Mouse (Mus musculus) hindbrain, postnatal 0 days (tissue): ENCODE results near the gene Zfp57. TPM values are rescaled to one million over a fixed set of nuclear protein-coding genes. Genes with fewer than 3 reads are reported as not detected.

Experiments
- ATAC-seq: fragments of 200-750 bp; cut with Nextera tagmentation; 2 replicates; pipeline ENCODE4 v1.8.0; 2017; ENCODE audit warnings: mild to moderate bottlenecking, moderate TSS enrichment, moderate library complexity
- DNase-seq: peaks from one replicate; pipeline ENCODE4 v3.0.0-alpha.2; 2015; ENCODE audit warnings: low spot score
- H3K27ac ChIP-seq: fragments of 300-500 bp; sonication (generic); 2 replicates; pipeline ENCODE4 v1.5.1; 2014; ENCODE audit warnings: mild to moderate bottlenecking
- H3K27me3 ChIP-seq: fragments of 300-500 bp; sonication (generic); 2 replicates; pipeline ENCODE4 v1.6.1; 2014; ENCODE audit warnings: low read length, mixed read lengths; ENCODE audit not compliant: insufficient read depth
- H3K36me3 ChIP-seq: fragments of 300-500 bp; sonication (generic); 2 replicates; pipeline ENCODE4 v1.6.1; 2014; ENCODE audit warnings: low read length, mixed read lengths; ENCODE audit not compliant: insufficient read depth
- H3K4me1 ChIP-seq: fragments of 300-500 bp; sonication (generic); 2 replicates; pipeline ENCODE4 v1.6.1; 2014; ENCODE audit warnings: antibody characterized with exemption, low read length, mixed read lengths; ENCODE audit not compliant: insufficient read depth
- H3K4me2 ChIP-seq: fragments of 300-500 bp; sonication (generic); 2 replicates; pipeline ENCODE4 v1.6.1; 2014; ENCODE audit warnings: low read depth, mild to moderate bottlenecking, low read length, moderate library complexity, mixed read lengths
- H3K4me3 ChIP-seq: fragments of 300-500 bp; sonication (generic); 2 replicates; pipeline ENCODE4 v1.5.1; 2014; ENCODE audit warnings: low read length
- H3K9ac ChIP-seq: fragments of 300-500 bp; sonication (generic); replicated peaks from 2 replicates; pipeline ENCODE4 v1.6.1; 2014; ENCODE audit warnings: mild to moderate bottlenecking, low read length, moderate library complexity, mixed read lengths
- H3K9me3 ChIP-seq: fragments of 300-500 bp; sonication (generic); 2 replicates; pipeline ENCODE4 v1.6.1; 2016; ENCODE audit warnings: low read length, mixed read lengths
- CTCF ChIP-seq: IDR thresholded peaks from 2 replicates; pipeline ENCODE4 v1.5.1; 2016; ENCODE audit warnings: antibody characterized with exemption, control low read depth, low read depth
- WGBS: fragments of 180-500 bp; shearing (Covaris S2); extraction: QIAGEN DNeasy Blood & Tissue Kit; methylation state at CpG from one replicate; pipeline ENCODE4 v1.1.7; 2014; 5-methylcytosine and 5-hydroxymethylcytosine counted together
- polyA plus RNA-seq: library from polyadenylated mRNA; unstranded; fragments of >200 nt; fragmentation: Nextera tagmentation; extraction: Ambion mirVana; gene quantifications from 2 replicates; pipeline ENCODE4 v1.2.1, GENCODE M21; 2015
- total RNA-seq: library from RNA; depleted of rRNA; stranded (reverse); fragments of >200 nt; gene quantifications from 2 replicates; pipeline ENCODE4 v1.2.3, GENCODE M21; 2014

Gene Zfp57
- total and polyA plus RNA-seq, 2 experiments from 2014 or later: 118 TPM

GRCm38 (mm10) chr17:36970316-36970890 lies 30.6 kb upstream of the Zfp57 start:
- H3K4me1 ChIP-seq: no peaks in the 10 kb centered on the region
- 86% methylated on average over 14 of the region's 14 CpGs for WGBS
- DNase-seq: no peak
- no peak overlapping the region for H3K4me3 ChIP-seq
- no peak overlapping the region for H3K27ac ChIP-seq
- H3K4me2 ChIP-seq: no peak overlapping the region
- H3K27me3 ChIP-seq: no peaks in the 10 kb centered on the region
- no peaks in the 10 kb centered on the region for H3K9me3 ChIP-seq
- H3K36me3 ChIP-seq: no peaks in the 10 kb centered on the region
- TF ChIP-seq CTCF: no peak
- H3K9ac ChIP-seq: no peak overlapping the region
- ATAC-seq: no peak

DNA sequence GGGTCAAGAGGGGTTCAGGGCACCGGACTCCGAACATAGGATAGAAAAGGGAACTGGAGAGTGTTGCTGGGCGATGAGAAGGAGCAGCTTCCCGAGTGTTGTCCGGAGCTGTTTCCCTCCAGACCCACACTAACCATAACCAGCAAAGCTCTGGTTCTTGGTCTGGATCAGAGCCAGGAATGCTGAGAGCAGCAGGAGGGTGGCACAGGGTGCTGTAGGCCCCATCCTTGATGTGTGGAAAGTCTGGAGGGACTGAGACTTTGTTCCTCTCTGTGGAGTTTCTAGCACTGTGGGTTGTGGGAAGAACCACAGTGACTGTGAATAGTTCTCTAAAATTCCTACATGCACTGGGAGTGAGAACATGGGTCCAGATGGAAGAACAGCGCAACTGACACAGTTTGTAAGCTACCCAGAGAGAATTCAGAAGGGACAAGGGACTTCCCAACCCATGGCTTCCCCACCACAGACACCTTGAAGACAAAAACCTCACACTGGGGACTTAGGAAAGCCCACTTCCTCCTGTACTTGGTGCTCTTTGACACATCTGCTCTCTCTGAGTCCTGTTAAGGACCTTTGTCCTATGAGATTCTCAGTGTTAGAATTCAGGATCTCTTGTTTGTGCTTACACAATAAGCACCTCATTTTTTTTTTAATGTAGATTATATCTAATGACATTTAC lies 29.7 kb upstream of the Zfp57 start:
- Histone ChIP-seq H3K4me3 (no peak overlapping the region), H3K4me2 (no peak overlapping the region), H3K4me1 (no peaks in the 10 kb centered on the region), H3K36me3 (no peaks in the 10 kb centered on the region), H3K27me3 (no peaks in the 10 kb centered on the region), H3K27ac (no peak overlapping the region), H3K9me3 (no peaks in the 10 kb centered on the region), H3K9ac (no peak overlapping the region)
- no peak for TF ChIP-seq CTCF
- DNase-seq (no peak), ATAC-seq (no peak)
- WGBS: 85% methylated on average over 6 of the region's 6 CpGs

- Histone ChIP-seq H3K9me3 (no peaks in the 10 kb centered on the region), H3K4me3 (no peak overlapping the region), H3K4me1 (no peaks in the 10 kb centered on the region), H3K27me3 (no peaks in the 10 kb centered on the region), H3K27ac (no peak overlapping the region), H3K4me2 (no peak overlapping the region), H3K36me3 (no peaks in the 10 kb centered on the region), H3K9ac (no peak overlapping the region)
- DNase-seq: no peak
- ATAC-seq: no peak
- no peak for TF ChIP-seq CTCF
- whole genome bisulfite sequencing: 85% methylated on average over 3 of the region's 3 CpGs
These were observed 28.2 kb upstream of the Zfp57 start for GRCm38 (mm10) chr17:36972791-36973190.

DNA sequence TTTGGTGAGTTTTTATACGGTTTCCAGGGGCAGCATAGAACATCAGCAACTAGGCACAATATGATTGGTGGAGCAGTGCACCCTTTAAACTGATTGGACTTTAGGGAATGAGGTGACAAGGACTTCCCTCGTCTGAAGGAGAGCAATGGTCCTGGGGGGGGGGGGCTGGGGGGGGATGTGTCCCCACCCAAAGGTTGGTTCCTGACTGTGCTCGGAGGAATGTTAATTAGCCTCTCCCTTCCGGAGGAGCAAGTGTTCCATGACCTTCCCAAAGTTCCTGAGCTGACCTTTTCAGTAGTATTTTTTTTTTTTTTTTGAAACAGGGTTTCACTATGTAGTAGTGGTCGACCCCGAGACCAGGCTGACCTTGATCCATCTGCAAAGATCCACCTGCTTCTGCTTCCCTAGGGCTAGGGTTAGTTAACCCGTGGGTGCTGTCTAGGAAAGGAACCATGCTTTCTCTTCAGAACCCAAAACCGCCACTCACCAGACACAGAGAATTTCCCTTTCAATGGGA lies 27.6 kb upstream of the Zfp57 start:
- H3K4me1 ChIP-seq: no peaks in the 10 kb centered on the region
- no peak for TF ChIP-seq CTCF
- no peak overlapping the region for H3K4me3 ChIP-seq
- no peak for ATAC-seq
- no peak overlapping the region for H3K27ac ChIP-seq
- H3K9me3 ChIP-seq: no peaks in the 10 kb centered on the region
- no peak overlapping the region for H3K4me2 ChIP-seq
- H3K9ac ChIP-seq: no peak overlapping the region
- no peaks in the 10 kb centered on the region for H3K36me3 ChIP-seq
- H3K27me3 ChIP-seq: no peaks in the 10 kb centered on the region
- no peak for DNase-seq
- WGBS: 71% methylated on average over 8 of the region's 8 CpGs

DNA sequence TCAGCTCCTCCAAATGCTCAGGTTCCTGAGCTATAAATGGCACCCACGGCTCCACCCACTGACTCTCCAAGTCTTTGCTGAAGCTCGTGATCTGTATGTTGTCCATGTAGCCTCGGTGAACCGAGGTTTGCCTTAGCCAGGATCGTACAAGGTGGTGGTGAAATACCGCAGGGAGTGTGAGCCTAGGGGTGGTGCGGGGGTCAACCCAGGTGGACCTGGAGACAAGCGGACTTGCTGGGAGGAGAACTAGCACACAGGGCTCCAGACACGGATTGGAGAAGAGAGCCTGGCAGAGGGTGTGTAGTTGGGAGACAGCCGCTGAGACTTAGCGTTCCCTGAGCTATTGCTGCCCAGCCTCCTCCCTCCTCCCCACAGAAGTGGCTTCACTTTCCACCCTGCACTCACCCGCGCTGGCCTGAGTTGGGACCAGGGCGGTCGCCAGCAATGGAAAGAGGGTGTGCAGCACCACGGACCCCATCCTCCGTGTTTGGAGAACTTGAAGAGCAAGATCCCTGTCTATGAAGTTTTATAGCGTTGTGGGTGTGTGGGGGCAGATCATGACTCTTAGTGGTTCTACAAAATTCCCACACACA lies 19.6 kb upstream of the Zfp57 start, which contains the start of gene 2410137M14Rik:
Gene 2410137M14Rik, minus strand, starts transcription at position 17 of the 593 bp plus-strand sequence.
- Histone ChIP-seq H3K36me3 (no peaks in the 10 kb centered on the region), H3K27me3 (no peaks in the 10 kb centered on the region), H3K4me3 (no peak within 1 kb of the TSS), H3K4me1 (0 out of 2 replicates have a peak, but pooled peaks cover 4% of the 10 kb centered on the region), H3K9me3 (no peaks in the 10 kb centered on the region), H3K9ac (no peak within 1 kb of the TSS), H3K27ac (no peak within 1 kb of the TSS), H3K4me2 (no peak within 1 kb of the TSS)
- DNase-seq (no peak), ATAC-seq (no peak)
- no peak for TF ChIP-seq CTCF
- 21% methylated on average over 18 of the region's 18 CpGs for WGBS

DNA sequence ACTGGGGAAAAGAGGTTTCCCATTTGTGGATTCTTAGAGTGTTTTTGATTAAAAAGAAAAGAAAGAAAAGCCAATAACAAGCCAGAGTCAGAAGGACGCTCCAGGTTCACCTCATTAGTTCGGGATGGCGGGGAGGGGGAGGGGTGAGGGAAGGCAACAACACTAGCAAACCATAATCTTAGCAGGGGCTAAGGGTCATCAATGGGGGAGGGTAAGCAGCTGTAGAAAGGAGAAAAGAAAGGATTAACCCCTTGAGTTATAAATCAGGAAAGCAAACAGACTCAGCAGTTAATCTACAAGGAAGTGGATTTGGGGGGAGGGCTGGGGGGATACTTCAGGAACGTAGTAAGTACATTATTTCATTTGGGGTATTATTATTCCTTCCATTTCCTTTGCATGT lies 19.1 kb upstream of the Zfp57 start:
- no peak for DNase-seq
- no peak overlapping the region for H3K4me2 ChIP-seq
- WGBS: 20% methylated on average over 4 of the region's 4 CpGs
- no peaks in the 10 kb centered on the region for H3K36me3 ChIP-seq
- H3K4me3 ChIP-seq: no peak overlapping the region
- 0 out of 2 replicates have a peak, but pooled peaks cover 4% of the 10 kb centered on the region for H3K4me1 ChIP-seq
- no peaks in the 10 kb centered on the region for H3K9me3 ChIP-seq
- no peak overlapping the region for H3K9ac ChIP-seq
- no peak for TF ChIP-seq CTCF
- no peak for ATAC-seq
- H3K27me3 ChIP-seq: no peaks in the 10 kb centered on the region
- H3K27ac ChIP-seq: no peak overlapping the region
